Mouse (Mus musculus) adrenal gland (tissue): Measurements from ENCODE around the gene Marveld2.

ENCODE experiments used
- intact Hi-C: fragments of 180-260 bp; cut with DNase I; formaldehyde crosslinking; loops from one replicate; pipeline ENCODE4 v1.15.1; 2025

Gene Marveld2

GRCm38 (mm10) chr13:100547269-100547668, 69.5 kb downstream of the Marveld2 start:
- intact Hi-C loops: no loop called here
